Mouse (Mus musculus) embryo, embryonic 10.5 days (tissue): ENCODE measurements around the gene Prkcq.
"Not testable (repeated sequence)": the region's sequence is repeated elsewhere in the genome, so short reads cannot be mapped to it uniquely, and the experiment has no call there.

Experiments
- DNase-seq: peaks from one replicate; pipeline ENCODE4 v3.0.0-alpha.2; 2015; ENCODE audit warnings: low spot score

Gene Prkcq

GRCm38 (mm10) chr2:11291570-11292405, 119.9 kb downstream of the Prkcq start:
- DNase-seq = no peak

DNA sequence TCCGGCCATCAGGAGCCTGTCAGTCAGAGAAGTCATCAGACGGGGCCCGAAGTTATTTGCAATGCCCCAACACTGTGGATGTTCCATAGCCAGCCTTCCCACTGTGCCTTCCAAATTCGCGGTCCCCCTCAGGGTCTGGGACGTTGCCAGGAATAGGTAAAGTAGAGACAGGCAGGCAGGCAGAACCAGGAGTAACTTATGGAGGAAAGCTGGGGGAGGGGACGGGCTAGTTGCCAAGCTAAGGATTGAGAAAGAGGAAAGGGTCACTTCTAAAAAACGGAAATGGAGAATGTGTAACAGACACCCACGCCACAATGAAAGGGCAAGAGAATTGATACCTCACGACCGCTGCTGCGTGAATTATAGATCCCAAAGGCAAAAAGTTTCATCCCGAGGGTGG, 121.2 kb downstream of the Prkcq start:
- DNase-seq = no peak

GRCm38 (mm10) chr2:11294643-11295191, 122.8 kb downstream of the Prkcq start:
- DNase-seq = peak; percentile 8

DNA sequence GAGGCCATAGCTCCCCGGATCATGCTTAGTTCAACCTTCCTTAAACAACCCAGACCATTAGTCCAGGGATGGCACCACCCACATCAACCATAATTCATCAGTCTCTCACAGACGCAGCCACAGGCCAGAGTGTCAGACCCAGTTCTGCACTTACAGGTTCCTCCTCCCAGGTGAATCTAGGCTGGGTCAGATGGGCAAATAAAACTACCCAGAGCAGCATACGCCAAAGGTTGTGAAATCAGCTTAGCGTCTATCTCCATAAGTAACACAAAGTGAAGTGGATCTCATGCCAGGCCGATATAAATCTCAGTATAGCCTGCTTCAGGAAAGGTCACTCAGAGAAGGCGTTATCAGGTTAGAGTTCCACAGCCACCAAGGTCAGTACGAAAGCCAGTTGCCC, 126.9 kb downstream of the Prkcq start:
- DNase-seq = no peak

- no peak for DNase-seq
Measured at GRCm38 (mm10) chr2:11299366-11299765, 127.5 kb downstream of the Prkcq start.

DNA sequence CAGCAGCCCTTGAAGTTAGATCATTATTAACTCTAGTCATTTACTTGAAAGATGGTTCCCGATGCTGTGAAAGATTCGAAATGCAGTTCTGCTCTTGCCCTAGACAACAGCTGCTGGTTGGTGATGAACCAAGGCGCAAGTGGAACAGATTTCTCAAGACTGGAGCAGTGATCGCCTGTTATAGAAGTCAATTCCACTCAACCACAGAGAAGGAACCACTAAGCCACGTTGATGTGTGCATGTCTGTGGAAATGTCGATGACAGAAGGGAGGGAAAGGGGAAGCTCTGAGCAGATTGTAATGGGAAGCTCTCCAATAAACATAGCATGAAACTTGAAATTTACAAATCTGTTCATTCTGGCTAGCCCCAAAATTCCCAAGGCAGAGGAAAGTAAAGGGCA, 128.5 kb downstream of the Prkcq start:
- no peak for DNase-seq

DNA sequence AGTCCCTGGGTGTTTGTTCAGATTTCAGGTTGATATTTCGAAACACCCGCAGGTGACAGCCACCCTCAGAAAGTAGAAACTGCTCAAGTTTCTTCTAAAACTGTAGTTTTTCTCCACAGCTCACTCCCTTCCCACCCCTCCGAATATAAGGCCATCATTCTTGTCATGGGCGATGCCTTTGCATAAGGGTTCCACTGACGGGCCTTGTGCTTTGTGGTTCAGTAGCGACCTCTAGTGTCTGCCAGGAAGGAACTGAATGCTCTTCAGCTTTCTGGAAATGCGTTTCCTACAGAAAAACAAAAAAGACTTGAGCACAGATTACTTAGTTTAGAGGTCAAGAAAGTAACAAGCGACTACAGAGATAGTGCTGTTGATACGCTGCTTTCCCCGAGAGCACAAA, 148.3 kb downstream of the Prkcq start:
- peak; percentile 78 for DNase-seq

DNA sequence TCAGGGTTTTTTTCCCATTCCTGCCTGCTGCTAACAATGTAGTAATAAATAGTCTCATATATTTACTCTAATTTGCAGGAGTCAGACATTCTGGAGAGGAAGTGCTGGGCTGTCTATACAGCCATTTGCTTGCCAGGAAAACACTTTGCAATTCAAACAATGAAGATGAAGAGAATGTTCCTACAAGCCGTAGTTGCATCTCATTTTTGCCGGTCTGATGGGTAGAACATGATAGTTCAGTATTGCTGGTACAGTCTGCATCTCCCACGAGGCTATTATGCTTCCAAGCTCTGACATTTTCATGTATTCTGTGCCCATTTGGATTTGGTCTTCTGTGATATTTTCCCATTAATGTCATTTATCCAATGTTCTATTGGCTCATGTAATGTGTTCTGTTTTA, 150.5 kb downstream of the Prkcq start:
- DNase-seq = no peak

DNA sequence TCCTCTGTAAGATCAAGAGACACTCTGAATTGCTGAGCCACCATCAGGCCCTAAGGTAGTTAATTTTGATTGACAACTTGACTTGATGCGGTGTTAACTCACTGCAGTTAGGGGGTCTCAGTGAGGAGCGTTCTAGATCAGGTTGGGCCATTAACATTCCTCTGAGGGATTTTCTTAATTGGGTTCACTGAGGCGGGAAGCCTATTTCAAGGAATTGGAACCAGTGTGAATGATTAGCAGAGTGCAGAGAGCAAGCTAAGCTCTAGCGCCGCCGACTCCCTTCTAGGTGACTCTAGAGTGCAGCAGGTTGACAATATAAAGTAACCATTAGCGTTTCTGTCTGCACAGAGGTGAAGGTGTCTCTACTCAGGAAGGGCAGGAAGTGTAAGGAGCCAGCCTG, 155.4 kb downstream of the Prkcq start:
- DNase-seq = no peak

GRCm38 (mm10) chr2:11329407-11330224, 157.7 kb downstream of the Prkcq start:
- no peak for DNase-seq

DNA sequence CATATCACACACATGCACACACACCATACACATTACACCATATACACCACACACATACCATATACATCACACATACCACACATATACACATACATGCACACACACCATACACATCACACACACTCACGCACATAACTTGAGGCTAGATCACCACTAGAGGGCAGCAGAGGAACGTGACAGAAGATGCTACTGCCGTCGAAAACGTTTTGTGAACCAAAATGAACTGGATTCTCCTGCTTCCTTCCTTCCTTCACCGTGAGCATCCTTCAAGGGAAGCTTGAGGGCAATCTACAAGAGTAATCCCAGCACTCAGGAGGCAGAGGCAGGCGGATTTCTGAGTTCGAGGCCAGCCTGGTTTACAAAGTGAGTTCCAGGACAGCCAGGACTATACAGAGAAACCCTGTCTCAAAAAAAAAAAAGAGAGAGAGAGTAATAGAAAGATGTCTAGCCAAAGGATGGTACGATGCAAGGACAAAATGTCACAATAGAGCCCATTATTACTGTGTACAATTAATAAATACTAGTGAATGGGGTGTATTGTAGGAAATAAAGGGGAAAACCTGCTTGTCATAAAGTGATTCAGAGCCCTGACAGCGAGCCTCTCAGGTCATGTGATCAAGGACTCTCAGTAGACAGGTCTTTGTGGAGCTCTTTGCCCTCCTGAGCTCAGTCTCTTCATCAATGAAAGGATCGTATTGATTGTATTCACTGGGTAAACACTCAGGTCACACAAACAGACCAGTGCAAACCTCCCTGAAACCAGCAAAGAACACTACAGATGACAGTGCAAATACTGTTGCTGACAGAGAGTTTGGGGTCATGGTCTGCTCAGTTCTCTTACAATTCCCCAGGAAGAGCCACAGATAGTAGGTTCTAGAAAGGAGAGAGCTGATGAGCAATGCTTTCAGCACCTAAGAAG, 159.9 kb downstream of the Prkcq start:
- peak; percentile 94 for DNase-seq

DNA sequence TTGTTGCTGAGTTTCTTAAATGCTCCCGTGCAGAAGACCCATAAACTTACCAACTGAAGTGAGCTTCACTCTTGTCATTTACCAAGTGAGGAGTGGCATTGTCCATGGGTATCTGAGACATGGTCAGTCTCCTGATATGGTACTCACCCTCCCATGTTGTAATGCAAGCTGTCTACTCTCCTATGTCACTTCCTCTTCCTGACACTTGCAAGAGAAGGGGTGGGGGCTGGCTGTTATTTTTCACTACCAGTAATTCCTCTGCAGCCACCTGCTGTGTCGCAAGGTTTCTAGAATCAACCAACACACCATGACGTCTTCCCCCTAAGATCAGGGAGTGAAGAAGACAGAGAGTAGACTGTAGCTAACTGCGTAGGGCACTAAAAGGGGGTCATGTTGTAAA, 160.6 kb downstream of the Prkcq start:
- DNase-seq = no peak

DNA sequence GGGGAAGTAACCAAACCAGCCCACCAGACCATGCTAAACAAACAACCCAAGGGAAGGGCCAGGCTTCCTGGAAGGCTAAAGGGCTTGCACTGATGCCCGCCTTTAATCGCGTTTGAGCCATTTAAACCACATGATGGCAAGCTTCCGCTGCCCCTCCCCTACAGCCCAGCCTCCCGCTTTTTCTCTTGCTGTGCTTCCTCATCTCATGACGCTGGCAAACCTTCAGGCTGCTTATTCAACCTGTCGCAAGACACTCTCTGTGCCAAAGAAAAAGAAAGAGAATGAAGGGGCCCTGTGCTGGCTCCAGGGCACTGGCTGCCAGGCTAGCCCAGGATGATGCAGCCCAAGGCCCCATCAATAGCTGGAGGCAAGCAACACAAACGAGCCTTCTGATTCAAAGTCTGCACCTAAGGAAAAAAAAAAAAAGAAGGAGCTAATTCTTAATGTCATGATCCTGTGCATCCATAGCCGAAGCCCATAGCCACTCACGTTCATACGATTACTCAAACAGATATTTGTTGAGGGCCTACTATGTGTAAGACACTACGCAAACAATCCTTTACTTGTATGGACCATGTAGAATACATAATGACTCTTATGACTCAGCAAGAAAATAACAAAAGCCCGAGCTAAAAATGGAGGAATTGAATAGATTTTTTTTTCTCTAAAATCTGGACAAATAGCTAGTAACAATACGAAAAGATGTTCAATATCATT, 161.6 kb downstream of the Prkcq start:
- no peak for DNase-seq

- no peak for DNase-seq
Measured at GRCm38 (mm10) chr2:11336320-11336719, 164.4 kb downstream of the Prkcq start.

DNA sequence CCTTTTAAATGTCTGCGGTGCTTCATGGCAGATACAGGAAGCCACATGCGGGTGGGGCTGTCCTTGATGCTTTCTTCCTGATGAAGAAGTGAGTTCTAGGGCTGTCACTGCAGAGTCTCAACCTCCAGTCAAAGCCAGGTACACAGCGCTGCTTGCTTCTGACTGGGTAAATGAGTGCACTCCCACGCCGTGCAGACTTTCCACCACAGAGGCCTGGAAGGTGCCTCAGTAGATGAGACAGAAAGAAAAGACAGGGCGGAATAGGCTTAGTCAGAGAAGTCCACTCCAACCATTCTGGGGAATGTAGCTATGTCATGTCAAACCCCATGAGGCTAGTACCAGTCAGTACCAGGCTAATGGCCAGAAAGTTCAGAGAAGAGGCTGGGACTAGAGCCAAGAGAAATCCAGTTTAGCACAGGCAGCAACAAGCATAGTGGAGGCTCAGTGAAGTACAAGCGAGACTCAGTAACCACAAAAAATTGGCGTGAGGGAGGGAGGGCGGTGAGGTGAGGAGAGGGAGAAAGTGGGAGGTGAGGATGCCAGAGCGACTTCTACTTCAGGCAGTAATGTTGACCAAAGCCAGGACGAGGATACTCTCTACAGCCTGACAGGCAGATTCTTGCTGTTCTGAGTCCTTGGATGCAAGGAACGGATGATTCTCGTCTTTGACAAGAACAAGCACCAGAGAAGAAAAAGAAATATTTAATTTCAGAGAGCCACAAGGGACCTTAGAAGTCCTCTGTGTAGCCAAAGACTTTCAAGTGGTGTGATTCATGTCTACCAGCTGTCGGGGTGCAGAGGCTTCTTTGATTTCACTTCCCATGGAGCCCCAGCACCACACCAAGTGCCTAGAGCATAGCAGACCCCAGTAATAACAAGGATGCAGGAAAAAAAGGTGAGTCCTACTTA, 167.3 kb downstream of the Prkcq start:
- no peak for DNase-seq

DNA sequence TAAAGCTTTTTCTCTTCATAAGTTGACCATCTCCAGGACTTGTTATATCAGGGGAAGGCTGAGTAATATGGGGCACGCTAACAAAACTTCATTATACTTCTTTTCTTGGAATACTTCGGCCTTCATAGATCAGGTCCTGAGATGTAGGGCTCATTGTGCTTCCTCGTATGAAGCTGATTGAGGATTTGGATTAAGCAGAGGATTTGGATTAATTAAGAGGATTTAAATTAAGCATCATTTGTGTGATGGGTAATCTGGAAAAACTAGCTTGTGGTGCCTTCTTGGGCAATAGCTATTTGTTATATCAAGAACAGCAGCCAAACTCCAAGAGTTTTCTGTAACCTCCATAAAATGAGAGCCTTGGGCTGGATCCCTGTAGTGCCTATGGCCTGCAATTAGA, 172.8 kb downstream of the Prkcq start:
- DNase-seq = no peak

DNA sequence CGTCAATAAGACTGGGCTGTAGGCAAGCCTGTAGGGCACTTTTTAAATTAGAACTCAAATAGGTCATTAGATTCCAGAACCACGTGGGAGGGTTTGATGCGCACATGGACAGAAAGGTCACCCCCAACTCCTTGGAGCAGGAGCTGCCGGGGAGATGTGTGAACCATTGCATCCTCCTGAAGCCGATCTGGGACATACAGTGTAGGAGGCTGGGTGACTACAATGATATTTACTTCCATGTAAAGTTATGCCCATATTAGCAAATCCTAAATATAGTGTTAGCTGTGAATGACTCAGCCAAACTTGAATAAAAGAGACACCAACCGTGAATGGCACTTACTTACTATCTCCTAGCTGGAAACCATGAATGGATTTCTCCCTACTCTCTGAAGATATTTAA, 174.5 kb downstream of the Prkcq start:
- DNase-seq = not testable (repeated sequence)

GRCm38 (mm10) chr2:11347791-11348190, 175.9 kb downstream of the Prkcq start:
- no peak for DNase-seq
